Mouse (Mus musculus) forebrain, embryonic 12.5 days (tissue): ENCODE measurements around the gene Abcb4. TPM values are rescaled to one million over a fixed set of nuclear protein-coding genes. Genes with fewer than 3 reads are reported as not detected.
A peak's percentile ranks its signal among the peaks of the same experiment; 100 is the strongest.
"Not testable (repeated sequence)": the region's sequence is repeated elsewhere in the genome, so short reads cannot be mapped to it uniquely, and the experiment has no call there.

Experiments
- ATAC-seq: fragments of 200-750 bp; cut with Nextera tagmentation; 2 replicates; pipeline ENCODE4 v1.8.0; 2017; ENCODE audit warnings: moderate TSS enrichment; ENCODE audit not compliant: low FRiP score
- H3K27ac ChIP-seq: fragments of 300-500 bp; sonication (generic); 2 replicates; pipeline ENCODE4 v1.5.1; 2016; ENCODE audit warnings: mild to moderate bottlenecking
- H3K27me3 ChIP-seq: fragments of 300-500 bp; sonication (generic); 2 replicates; pipeline ENCODE4 v1.6.1; 2016; ENCODE audit warnings: mild to moderate bottlenecking
- H3K36me3 ChIP-seq: fragments of 300-500 bp; sonication (generic); replicated peaks from 2 replicates; pipeline ENCODE4 v1.6.1; 2016; ENCODE audit warnings: mild to moderate bottlenecking
- H3K4me1 ChIP-seq: fragments of 300-500 bp; sonication (generic); 2 replicates; pipeline ENCODE4 v1.6.1; 2016
- H3K4me2 ChIP-seq: fragments of 300-500 bp; sonication (generic); 2 replicates; pipeline ENCODE4 v1.6.1; 2016; ENCODE audit warnings: mild to moderate bottlenecking, moderate library complexity
- H3K4me3 ChIP-seq: fragments of 300-500 bp; sonication (generic); replicated peaks from 2 replicates; pipeline ENCODE4 v1.5.1; 2016; ENCODE audit warnings: mild to moderate bottlenecking
- H3K9ac ChIP-seq: fragments of 300-500 bp; sonication (generic); 2 replicates; pipeline ENCODE4 v1.6.1; 2016; ENCODE audit warnings: mild to moderate bottlenecking
- H3K9me3 ChIP-seq: fragments of 300-500 bp; sonication (generic); 2 replicates; pipeline ENCODE4 v1.6.1; 2016
- WGBS: fragments of 180-500 bp; shearing (Covaris S2); methylation state at CpG from one replicate; pipeline ENCODE4 v1.1.7; 2016; 5-methylcytosine and 5-hydroxymethylcytosine counted together
- polyA plus RNA-seq: library from polyadenylated mRNA; unstranded; fragments of >200 nt; fragmentation: Nextera tagmentation; extraction: Ambion mirVana; gene quantifications from 2 replicates; pipeline ENCODE4 v1.2.1, GENCODE M21; 2016

Abcb4 gene
- 1.1 and 1.6 TPM in 2 replicates for polyA plus RNA-seq

GRCm38 (mm10) chr5:8893300-8894103, at the start of gene Abcb4:
TSS of gene Abcb4 (plus strand) at chr5:8893717.
- H3K9ac ChIP-seq: peak within 1 kb of the TSS; percentile 66
- H3K9me3 ChIP-seq: peaks cover 6% of the 10 kb centered on the region; the same call in 1 of the 2 replicates
- under 1% methylated on average over 64 of the region's 65 CpGs for WGBS
- ATAC-seq: peak; percentile 94
- peak within 1 kb of the TSS; percentile 72 for H3K4me3 ChIP-seq
- peak within 1 kb of the TSS; percentile 78 for H3K4me2 ChIP-seq
- H3K27me3 ChIP-seq: peaks cover 29% of the 10 kb centered on the region
- peaks cover 7% of the 10 kb centered on the region for H3K4me1 ChIP-seq
- no peak within 1 kb of the TSS for H3K27ac ChIP-seq
- H3K36me3 ChIP-seq: no peaks in the 10 kb centered on the region

- WGBS: 41% methylated on average over 6 of the region's 9 CpGs
- H3K4me3 ChIP-seq, H3K4me2 ChIP-seq, H3K27ac ChIP-seq, H3K27me3 ChIP-seq, H3K9me3 ChIP-seq, H3K9ac ChIP-seq, H3K36me3 ChIP-seq, ATAC-seq, H3K4me1 ChIP-seq: not testable (repeated sequence)
These were observed 44.6 kb upstream of the Abcb4 start for GRCm38 (mm10) chr5:8848607-8849575.

GRCm38 (mm10) chr5:8850851-8851250, 42.7 kb upstream of the Abcb4 start:
- ATAC-seq: no peak
- H3K4me1 ChIP-seq: no peaks in the 10 kb centered on the region
- H3K9ac ChIP-seq: no peak overlapping the region
- H3K36me3 ChIP-seq: no peaks in the 10 kb centered on the region
- H3K27ac ChIP-seq: no peak overlapping the region
- no peaks in the 10 kb centered on the region for H3K9me3 ChIP-seq
- no peak overlapping the region for H3K4me3 ChIP-seq
- H3K27me3 ChIP-seq: no peaks in the 10 kb centered on the region
- H3K4me2 ChIP-seq: no peak overlapping the region
- 62% methylated on average over 4 of the region's 4 CpGs for WGBS

GRCm38 (mm10) chr5:8857201-8857600, 36.3 kb upstream of the Abcb4 start:
- 85% methylated on average over 6 of the region's 6 CpGs for WGBS
- Histone ChIP-seq H3K27me3 (no peaks in the 10 kb centered on the region), H3K4me1 (no peaks in the 10 kb centered on the region), H3K4me2 (no peak overlapping the region), H3K9ac (no peak overlapping the region), H3K9me3 (no peaks in the 10 kb centered on the region), H3K27ac (no peak overlapping the region), H3K4me3 (no peak overlapping the region), H3K36me3 (no peaks in the 10 kb centered on the region)
- no peak for ATAC-seq

GRCm38 (mm10) chr5:8861811-8862210, 31.7 kb upstream of the Abcb4 start:
- Histone ChIP-seq H3K4me2 (no peak overlapping the region), H3K9ac (no peak overlapping the region), H3K27me3 (no peaks in the 10 kb centered on the region), H3K36me3 (no peaks in the 10 kb centered on the region), H3K4me1 (no peaks in the 10 kb centered on the region), H3K9me3 (no peaks in the 10 kb centered on the region), H3K4me3 (no peak overlapping the region), H3K27ac (no peak overlapping the region)
- no peak for ATAC-seq
- 80% methylated on average over 1 of the region's 1 CpGs for WGBS

- no peaks in the 10 kb centered on the region for H3K27me3 ChIP-seq
- no peak; the same call in 1 of the 2 replicates for ATAC-seq
- H3K27ac ChIP-seq: no peak overlapping the region
- 0 out of 2 replicates have a peak, but pooled peaks cover 3% of the 10 kb centered on the region for H3K4me1 ChIP-seq
- H3K36me3 ChIP-seq: no peaks in the 10 kb centered on the region
- WGBS: 38% methylated on average over 14 of the region's 14 CpGs
- H3K9ac ChIP-seq: no peak overlapping the region
- no peaks in the 10 kb centered on the region for H3K9me3 ChIP-seq
- no peak overlapping the region for H3K4me2 ChIP-seq
- no peak overlapping the region for H3K4me3 ChIP-seq
These were observed 29.8 kb upstream of the Abcb4 start for GRCm38 (mm10) chr5:8863580-8864337.

- 93% methylated on average over 11 of the region's 11 CpGs for WGBS
- not testable (repeated sequence) for H3K27me3 ChIP-seq, H3K36me3 ChIP-seq, ATAC-seq, H3K27ac ChIP-seq, H3K4me2 ChIP-seq, H3K9ac ChIP-seq, H3K4me3 ChIP-seq, H3K9me3 ChIP-seq, H3K4me1 ChIP-seq
These were observed 27.9 kb upstream of the Abcb4 start for GRCm38 (mm10) chr5:8865630-8866029.

- WGBS: 88% methylated on average over 5 of the region's 5 CpGs
- H3K27me3 ChIP-seq: no peaks in the 10 kb centered on the region
- H3K9me3 ChIP-seq: no peaks in the 10 kb centered on the region
- H3K36me3 ChIP-seq: no peaks in the 10 kb centered on the region
- H3K4me2 ChIP-seq: no peak overlapping the region
- no peak for ATAC-seq
- H3K9ac ChIP-seq: no peak overlapping the region
- H3K4me1 ChIP-seq: 0 out of 2 replicates have a peak, but pooled peaks cover 3% of the 10 kb centered on the region
- H3K27ac ChIP-seq: no peak overlapping the region
- no peak overlapping the region for H3K4me3 ChIP-seq
These were observed 27.2 kb upstream of the Abcb4 start for GRCm38 (mm10) chr5:8866366-8866765.

GRCm38 (mm10) chr5:8868019-8868418, 25.5 kb upstream of the Abcb4 start:
- Histone ChIP-seq H3K9ac (no peak overlapping the region), H3K4me3 (no peak overlapping the region), H3K36me3 (no peaks in the 10 kb centered on the region), H3K4me1 (0 out of 2 replicates have a peak, but pooled peaks cover 3% of the 10 kb centered on the region), H3K9me3 (no peaks in the 10 kb centered on the region), H3K27me3 (no peaks in the 10 kb centered on the region), H3K4me2 (no peak overlapping the region), H3K27ac (no peak overlapping the region)
- ATAC-seq: peak; percentile 72; the same call in 1 of the 2 replicates
- 24% methylated on average over 1 of the region's 1 CpGs for WGBS

GRCm38 (mm10) chr5:8872979-8873915, 20.3 kb upstream of the Abcb4 start:
- H3K27ac ChIP-seq: no peak overlapping the region
- ATAC-seq: no peak
- H3K9me3 ChIP-seq: no peaks in the 10 kb centered on the region
- no peak overlapping the region for H3K4me3 ChIP-seq
- no peak overlapping the region for H3K9ac ChIP-seq
- 92% methylated on average over 6 of the region's 6 CpGs for WGBS
- H3K4me2 ChIP-seq: no peak overlapping the region
- H3K27me3 ChIP-seq: no peaks in the 10 kb centered on the region
- H3K36me3 ChIP-seq: no peaks in the 10 kb centered on the region
- H3K4me1 ChIP-seq: 0 out of 2 replicates have a peak, but pooled peaks cover 2% of the 10 kb centered on the region

GRCm38 (mm10) chr5:8877086-8877485, 16.4 kb upstream of the Abcb4 start:
- Histone ChIP-seq H3K27me3 (no peaks in the 10 kb centered on the region), H3K4me1 (no peaks in the 10 kb centered on the region), H3K9ac (no peak overlapping the region), H3K4me3 (no peak overlapping the region), H3K36me3 (no peaks in the 10 kb centered on the region), H3K4me2 (no peak overlapping the region), H3K9me3 (no peaks in the 10 kb centered on the region), H3K27ac (no peak overlapping the region)
- ATAC-seq: no peak
- 89% methylated on average over 2 of the region's 2 CpGs for WGBS
